Mouse (Mus musculus) left cerebral cortex, postnatal 10 days (tissue): ENCODE data around the gene Serpinh1. TPM values are rescaled to one million over a fixed set of nuclear protein-coding genes. Genes with fewer than 3 reads are reported as not detected.

ENCODE experiments used
- DNase-seq, 2 experiments: peaks; one replicate each; pipeline ENCODE4 v3.0.0; 2021 to 2022; ENCODE audit warnings: low spot score in 2 of 2, mixed read lengths in 1 of 2; ENCODE audit errors: extremely low spot score in 1 of 2
- intact Hi-C: fragments of 180-260 bp; cut with DNase I; formaldehyde crosslinking; loops from one replicate; pipeline ENCODE4 v1.15.1; 2025
- total RNA-seq, 2 experiments: library from RNA; stranded (reverse); gene quantifications; 2 replicates each; pipeline ENCODE4 v1.2.3; 2021

Gene Serpinh1
- total RNA-seq, 2 experiments from 2014 or later = 46.7 to 49.4 TPM

GRCm38 (mm10) chr7:99347268-99347667 lies 5.8 kb downstream of the Serpinh1 start:
- intact Hi-C loops = no loop called here
- DNase-seq = no peak

DNA sequence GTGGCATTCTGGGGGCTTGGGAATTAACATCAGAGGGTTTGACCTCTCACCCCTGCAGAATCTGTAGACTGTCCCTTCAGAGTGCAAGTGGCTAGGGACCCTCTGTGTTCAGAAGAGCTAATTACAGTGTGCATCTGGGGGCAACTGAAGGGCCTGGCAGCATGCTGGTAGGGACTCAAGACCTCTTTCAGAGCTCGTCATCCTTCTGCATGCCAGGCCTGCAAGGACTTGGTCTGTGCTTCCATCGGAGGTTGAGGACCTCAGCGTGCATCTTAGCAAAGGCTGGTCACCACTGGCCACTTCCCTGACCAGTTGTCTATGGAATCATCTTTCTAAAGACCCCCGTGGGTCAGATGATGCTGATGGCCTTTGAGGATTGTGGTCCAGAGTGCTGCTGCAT lies 9.5 kb downstream of the Serpinh1 start:
- intact Hi-C loops = no loop called here
- no peak for DNase-seq

DNA sequence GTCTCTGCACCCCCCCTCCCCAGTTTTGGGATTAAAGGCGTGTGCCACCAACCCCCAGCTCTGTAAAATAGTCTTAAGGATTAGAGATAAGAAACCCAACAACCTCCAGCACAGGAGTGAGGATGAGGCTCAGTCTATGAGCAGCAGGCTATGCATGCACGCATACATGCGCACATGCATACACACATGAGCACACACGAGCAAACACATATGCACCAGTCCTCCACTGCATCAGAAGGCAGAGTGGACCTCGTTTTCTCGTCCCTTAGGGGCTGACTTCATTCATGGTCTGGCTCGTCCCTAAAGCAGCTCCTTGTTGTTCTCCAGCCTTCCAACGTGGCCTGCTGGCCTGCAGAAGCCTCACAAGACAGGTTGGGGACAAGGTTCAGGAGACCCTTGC lies 12.3 kb downstream of the Serpinh1 start:
- no peak for DNase-seq
- intact Hi-C loops = no loop called here

DNA sequence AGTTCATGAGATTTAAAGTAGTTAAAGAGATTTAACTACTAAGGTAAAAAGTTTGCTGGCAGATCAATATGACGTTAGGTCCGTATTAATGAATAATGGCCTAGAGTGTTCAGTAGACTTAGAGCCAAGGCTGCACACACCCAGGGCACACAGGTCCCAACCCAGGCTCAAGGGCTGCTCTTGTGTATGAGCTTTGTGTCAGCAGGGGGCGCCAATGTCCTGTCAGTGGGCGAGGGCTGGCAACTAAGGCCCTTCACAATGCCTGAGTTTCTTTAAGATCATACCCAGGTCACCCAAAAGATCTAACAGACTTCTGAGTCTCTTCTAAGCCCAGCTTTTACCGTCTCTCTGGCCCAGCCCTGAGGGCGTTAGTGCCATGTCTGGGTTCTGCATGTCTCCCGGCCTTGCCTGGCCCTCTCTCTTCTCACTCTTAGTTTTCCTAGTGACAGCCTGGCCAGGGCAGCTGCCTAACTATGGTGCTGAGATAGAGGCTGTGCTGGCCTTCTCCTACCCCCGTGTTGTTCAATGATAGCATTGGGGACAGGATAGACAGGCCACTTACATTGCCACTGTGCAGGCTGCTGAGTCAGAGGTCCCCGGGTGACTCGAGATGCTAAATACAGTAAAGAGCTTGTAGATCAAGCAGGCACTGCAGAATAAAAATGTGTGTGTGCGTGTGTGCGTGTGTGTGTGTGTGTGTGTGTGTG lies 20.1 kb downstream of the Serpinh1 start:
- peak in 1 of 2 experiments; percentile 83 for DNase-seq
- intact Hi-C loops = loop anchor here (1.0 kb wide), 1 partner anchor 32 kb away; no protein-coding TSS in a partner anchor

GRCm38 (mm10) chr7:99330012-99330411 lies 23.0 kb downstream of the Serpinh1 start:
- intact Hi-C loops = no loop called here
- no peak for DNase-seq

GRCm38 (mm10) chr7:99328847-99329246 lies 24.2 kb downstream of the Serpinh1 start:
- intact Hi-C loops = loop anchor here (5.0 kb wide), 1 partner anchor 123 kb away; no protein-coding TSS in a partner anchor

DNA sequence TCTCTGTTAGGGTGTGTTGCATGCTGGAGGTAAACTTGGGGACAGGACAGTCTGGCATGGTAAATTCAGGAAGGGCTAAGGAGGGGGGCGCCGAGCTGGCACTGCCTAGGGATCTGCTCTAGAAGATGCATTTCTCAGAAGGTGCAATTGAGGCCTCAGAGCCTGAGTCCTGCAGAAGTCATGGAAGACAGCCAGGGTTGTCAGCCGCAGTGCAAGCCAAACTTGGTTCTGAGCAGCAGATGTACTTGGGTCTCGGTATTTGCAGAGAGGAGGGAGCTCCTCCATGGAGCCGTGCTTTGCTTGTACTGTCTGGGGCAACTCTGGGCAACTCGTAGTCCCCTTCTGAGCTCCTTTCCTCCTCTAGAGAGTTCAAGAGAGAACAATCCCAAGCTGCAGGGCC lies 26.9 kb downstream of the Serpinh1 start:
- intact Hi-C loops = loop anchor here (5.0 kb wide), 1 partner anchor 126 kb away; no protein-coding TSS in a partner anchor
- no peak for DNase-seq

More at GRCm38 (mm10) chr7:99328847-99329246, 24.2 kb downstream of the Serpinh1 start:
- no peak for DNase-seq

GRCm38 (mm10) chr7:99324810-99325209 lies 28.2 kb downstream of the Serpinh1 start:
- DNase-seq = peak in 1 of 2 experiments; percentile 14
- intact Hi-C loops = loop anchor here (5.0 kb wide), 1 partner anchor 127 kb away; no protein-coding TSS in a partner anchor

DNA sequence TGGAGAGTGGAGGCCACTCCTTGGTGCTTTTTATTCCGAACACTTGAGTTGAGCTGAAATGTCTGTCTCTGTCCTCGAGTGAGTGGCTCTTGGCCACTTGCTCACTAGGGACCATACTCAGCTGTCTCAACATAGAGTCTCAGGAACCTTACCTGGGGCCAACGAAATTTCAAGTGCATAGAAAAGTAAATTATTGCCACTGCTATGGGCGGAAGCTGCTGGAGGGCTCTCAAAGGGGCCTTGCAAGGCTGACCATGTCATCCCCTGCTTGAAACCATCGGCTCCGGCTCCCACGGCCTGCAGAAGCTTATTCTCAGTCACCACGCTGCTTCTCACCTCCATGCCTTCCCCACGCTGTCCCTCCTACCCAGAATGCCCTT lies 29.7 kb downstream of the Serpinh1 start:
- DNase-seq = peak in 1 of 2 experiments; percentile 7
- intact Hi-C loops = no loop called here

GRCm38 (mm10) chr7:99322691-99323320 lies 30.2 kb downstream of the Serpinh1 start:
- intact Hi-C loops = no loop called here
- DNase-seq = no peak

GRCm38 (mm10) chr7:99320524-99320923 lies 32.5 kb downstream of the Serpinh1 start:
- intact Hi-C loops = no loop called here
- no peak for DNase-seq

GRCm38 (mm10) chr7:99317475-99317874 lies 35.6 kb downstream of the Serpinh1 start:
- intact Hi-C loops = no loop called here
- DNase-seq = no peak

DNA sequence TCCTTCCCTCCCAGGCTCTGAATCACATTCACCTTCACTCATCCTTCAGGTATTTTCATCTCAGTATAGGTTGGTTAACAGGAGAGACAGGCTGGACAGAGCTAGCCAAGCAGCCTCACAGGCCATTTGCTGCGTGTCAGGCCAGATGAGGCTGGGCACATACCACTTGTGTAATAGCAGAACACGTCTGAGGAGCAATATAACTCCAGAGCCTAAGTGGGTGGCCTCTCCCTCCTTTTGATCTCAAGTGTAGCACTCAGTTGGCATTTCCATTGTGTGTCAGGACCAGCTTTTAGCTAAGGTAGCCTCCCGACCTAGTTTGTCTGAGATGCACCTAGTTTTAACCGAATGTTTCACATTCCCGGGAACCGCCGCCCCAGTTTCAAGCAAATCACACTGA lies 36.8 kb downstream of the Serpinh1 start:
- intact Hi-C loops = no loop called here
- no peak for DNase-seq

GRCm38 (mm10) chr7:99314565-99314964 lies 38.5 kb downstream of the Serpinh1 start:
- no peak for DNase-seq

GRCm38 (mm10) chr7:99313253-99313652 lies 39.8 kb downstream of the Serpinh1 start:
- DNase-seq = no peak
- intact Hi-C loops = loop anchor here (1.0 kb wide), 1 partner anchor 12 kb away; no protein-coding TSS in a partner anchor

More at GRCm38 (mm10) chr7:99314565-99314964, 38.5 kb downstream of the Serpinh1 start:
- intact Hi-C loops = no loop called here

- intact Hi-C loops = loop anchor here (1.0 kb wide), 1 partner anchor 11 kb away; no protein-coding TSS in a partner anchor
Observed at GRCm38 (mm10) chr7:99312671-99313143, 40.3 kb downstream of the Serpinh1 start.

GRCm38 (mm10) chr7:99312058-99312457 lies 41.0 kb downstream of the Serpinh1 start:
- intact Hi-C loops = no loop called here

More at GRCm38 (mm10) chr7:99312671-99313143, 40.3 kb downstream of the Serpinh1 start:
- no peak for DNase-seq

DNA sequence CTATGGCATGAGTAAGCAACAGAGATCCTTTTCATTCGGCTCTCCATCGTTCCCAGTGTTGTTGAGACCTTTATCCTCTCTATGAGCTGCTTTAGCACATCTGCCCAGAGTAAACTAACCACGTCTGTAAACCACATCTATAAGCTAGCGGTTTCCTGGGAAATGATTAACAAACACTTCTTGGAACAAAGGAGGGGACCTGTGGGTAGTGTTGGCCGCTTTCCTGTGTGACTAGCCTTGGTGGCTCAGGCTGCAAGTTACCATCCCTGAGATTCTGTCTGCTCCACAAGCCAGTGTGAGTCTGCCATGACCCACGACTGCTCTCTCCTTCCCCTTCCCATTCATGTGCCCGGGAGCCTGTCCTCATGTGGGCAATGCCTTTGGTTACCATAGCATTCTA lies 41.6 kb downstream of the Serpinh1 start:
- intact Hi-C loops = no loop called here
- DNase-seq = no peak

More at GRCm38 (mm10) chr7:99312058-99312457, 41.0 kb downstream of the Serpinh1 start:
- DNase-seq = no peak

- intact Hi-C loops = no loop called here
- DNase-seq = no peak
Observed at GRCm38 (mm10) chr7:99306640-99307039, 46.4 kb downstream of the Serpinh1 start.

DNA sequence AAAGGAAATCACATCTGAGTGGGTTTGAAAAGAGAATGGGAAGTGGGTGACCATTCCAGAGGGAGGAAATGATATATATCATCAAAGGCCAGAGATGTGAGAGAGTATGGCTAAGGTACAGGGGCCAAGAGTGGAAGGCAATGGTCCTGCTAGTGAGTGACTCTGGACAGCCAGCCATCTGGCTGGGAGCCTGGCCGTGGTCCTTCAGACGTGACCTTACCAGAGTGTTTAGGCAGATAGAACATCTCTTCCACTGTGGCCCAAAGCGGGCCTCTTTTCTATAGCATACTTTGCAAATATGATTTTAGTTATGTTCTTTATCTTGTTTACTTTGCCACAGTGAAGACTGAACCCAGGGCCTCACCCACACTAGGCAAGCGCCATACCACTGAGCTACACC lies 47.4 kb downstream of the Serpinh1 start:
- no peak for DNase-seq
- intact Hi-C loops = no loop called here
